Mouse (Mus musculus): ENCODE data around the gene Sub1. TPM values are rescaled to one million over a fixed set of nuclear protein-coding genes. Genes with fewer than 3 reads are reported as not detected.

The Sub1 gene
- total and polyA plus RNA-seq, 3 experiments = 553 to 2,677 (median 1,927) TPM

- no peaks in the 10 kb centered on the region for H3K27me3 ChIP-seq (replicated peaks)
- H3K4me2 ChIP-seq (ENCODE audit: insufficient read depth, low read depth, poor library complexity, severe bottlenecking) = no peak overlapping the region
- TF ChIP-seq ZKSCAN1 (IDR thresholded peaks at IDR 0.05; ENCODE audit: borderline replicate concordance, low read depth, low read length) (no peak), MAFK (IDR thresholded peaks at IDR 0.05; ENCODE audit: insufficient replicate concordance, low read length) (no peak), TBP (conservative IDR thresholded peaks at IDR 0.05; ENCODE audit: low read depth, low read length) (no peak), NRF1 (IDR thresholded peaks at IDR 0.05; ENCODE audit: low read depth, low read length) (no peak), RAD21 (IDR thresholded peaks at IDR 0.05; ENCODE audit: low read depth, low read length) (no peak), MAZ (IDR thresholded peaks at IDR 0.05; ENCODE audit: low read depth, low read length) (no peak), MXI1 (IDR thresholded peaks at IDR 0.05; ENCODE audit: low read depth, low read length) (no peak)
- no peak overlapping the region for H3K4me3 ChIP-seq (replicated peaks in 1 of 3; ENCODE audit: low read depth in 2 of 3, low read length in 2 of 3, poor library complexity in 1 of 3)
- H3K36me3 ChIP-seq (replicated peaks in 1 of 2; ENCODE audit: control insufficient read depth in 1 of 2, insufficient read depth in 1 of 2, low read length in 1 of 2) = peaks cover 66 to 99% of the 10 kb centered on the region in 2 experiments
- dilution Hi-C loops (cut with MboI; ENCODE audit: extremely low pct_ligation_motif_present, extremely low pct_unique_long_range_greater_than_20kb, low sequenced_read_pairs) = no loop called here
- in situ Hi-C loops (cut with MboI; ENCODE audit: low pct_ligation_motif_present, low pct_unique_long_range_greater_than_20kb, low sequenced_read_pairs) = no loop called here
- H3K27ac ChIP-seq (ENCODE audit: insufficient read depth, low read depth) = no peak overlapping the region
- no peak overlapping the region for H3K9ac ChIP-seq (ENCODE audit: insufficient read depth, low read depth)
- DNase-seq (ENCODE audit: extremely low read depth) = no peak
- H3K4me1 ChIP-seq (ENCODE audit: control insufficient read depth in 1 of 2, insufficient read depth in 2 of 2) = peaks cover 0 to 56% of the 10 kb centered on the region in 2 experiments; a peak in 2 of 4 replicates
- H3K9me3 ChIP-seq (replicated peaks; ENCODE audit: low read length) = no peaks in the 10 kb centered on the region
- H3K79me2 ChIP-seq (replicated peaks; ENCODE audit: control insufficient read depth, extremely low read depth, insufficient read depth, poor library complexity, severe bottlenecking) = peaks cover 20% of the 10 kb centered on the region
Observed at GRCm38 (mm10) chr15:11981501-11981900, 15.3 kb downstream of the Sub1 start.

GRCm38 (mm10) chr15:11978175-11978574 lies 18.6 kb downstream of the Sub1 start:
- H3K36me3 ChIP-seq (replicated peaks in 1 of 2; ENCODE audit: control insufficient read depth in 1 of 2, insufficient read depth in 1 of 2, low read length in 1 of 2) = peaks cover 44 to 92% of the 10 kb centered on the region in 2 experiments
- H3K4me3 ChIP-seq (replicated peaks in 1 of 3; ENCODE audit: low read depth in 2 of 3, low read length in 2 of 3, poor library complexity in 1 of 3) = no peak overlapping the region
- H3K27me3 ChIP-seq (replicated peaks) = no peaks in the 10 kb centered on the region
- in situ Hi-C loops (cut with MboI; ENCODE audit: low pct_ligation_motif_present, low pct_unique_long_range_greater_than_20kb, low sequenced_read_pairs) = loop anchor here (5.0 to 10.0 kb wide), 2 partner anchors 104 to 287 kb away; no protein-coding TSS in a partner anchor
- no peaks in the 10 kb centered on the region for H3K79me2 ChIP-seq (replicated peaks; ENCODE audit: control insufficient read depth, extremely low read depth, insufficient read depth, poor library complexity, severe bottlenecking)
- H3K9ac ChIP-seq (ENCODE audit: insufficient read depth, low read depth) = no peak overlapping the region
- no peak for DNase-seq (ENCODE audit: extremely low read depth)
- TF ChIP-seq MYC (IDR thresholded peaks at IDR 0.05; ENCODE audit: low read depth, low read length) (no peak), POLR2AphosphoS2 (IDR thresholded peaks at IDR 0.05; ENCODE audit: low read depth, low read length) (no peak), ETS1 (conservative IDR thresholded peaks at IDR 0.05; ENCODE audit: low read depth, low read length) (no peak), MEF2A (IDR thresholded peaks at IDR 0.05; ENCODE audit: borderline replicate concordance, low read depth, low read length) (no peak), USF2 (conservative IDR thresholded peaks at IDR 0.05; ENCODE audit: low read depth, low read length) (no peak), ZKSCAN1 (IDR thresholded peaks at IDR 0.05; ENCODE audit: borderline replicate concordance, low read depth, low read length) (no peak)
- H3K4me1 ChIP-seq (ENCODE audit: control insufficient read depth in 1 of 2, insufficient read depth in 2 of 2) = peaks cover 0 to 30% of the 10 kb centered on the region in 2 experiments; a peak in 2 of 4 replicates
- dilution Hi-C loops (cut with MboI; ENCODE audit: extremely low pct_ligation_motif_present, extremely low pct_unique_long_range_greater_than_20kb, low sequenced_read_pairs) = no loop called here
- no peak overlapping the region for H3K4me2 ChIP-seq (ENCODE audit: insufficient read depth, low read depth, poor library complexity, severe bottlenecking)
- H3K27ac ChIP-seq (ENCODE audit: insufficient read depth, low read depth) = no peak overlapping the region
- peaks cover 2% of the 10 kb centered on the region for H3K9me3 ChIP-seq (replicated peaks; ENCODE audit: low read length)

GRCm38 (mm10) chr15:11977071-11977470 lies 19.7 kb downstream of the Sub1 start:
- no peak for TF ChIP-seq MEF2A (IDR thresholded peaks at IDR 0.05; ENCODE audit: borderline replicate concordance, low read depth, low read length)
- no peak for TF ChIP-seq JUN (IDR thresholded peaks at IDR 0.05; ENCODE audit: insufficient read depth, low read depth, low read length)
- no peak for TF ChIP-seq ZKSCAN1 (IDR thresholded peaks at IDR 0.05; ENCODE audit: borderline replicate concordance, low read depth, low read length)
- no peak for TF ChIP-seq CHD1 (IDR thresholded peaks at IDR 0.05; ENCODE audit: low read depth, low read length)
- no peak for TF ChIP-seq ZC3H11A (IDR thresholded peaks at IDR 0.05; ENCODE audit: low read depth, low read length)
- no peak for TF ChIP-seq CTCF (conservative IDR thresholded peaks at IDR 0.05 in 1 of 2, IDR thresholded peaks at IDR 0.05 in 1 of 2; ENCODE audit: low read depth in 2 of 2, low read length in 2 of 2)
- no peak for TF ChIP-seq NRF1 (IDR thresholded peaks at IDR 0.05; ENCODE audit: low read depth, low read length)
- Histone ChIP-seq H3K4me2 (ENCODE audit: insufficient read depth, low read depth, poor library complexity, severe bottlenecking) (no peak overlapping the region), H3K79me2 (replicated peaks; ENCODE audit: control insufficient read depth, extremely low read depth, insufficient read depth, poor library complexity, severe bottlenecking) (no peaks in the 10 kb centered on the region), H3K4me3 (replicated peaks in 1 of 3; ENCODE audit: low read depth in 2 of 3, low read length in 2 of 3, poor library complexity in 1 of 3) (no peak overlapping the region), H3K27me3 (replicated peaks) (no peaks in the 10 kb centered on the region), H3K27ac (ENCODE audit: insufficient read depth, low read depth) (no peak overlapping the region), H3K36me3 (replicated peaks in 1 of 2; ENCODE audit: control insufficient read depth in 1 of 2, insufficient read depth in 1 of 2, low read length in 1 of 2) (peaks cover 38 to 83% of the 10 kb centered on the region in 2 experiments), H3K9ac (ENCODE audit: insufficient read depth, low read depth) (no peak overlapping the region), H3K4me1 (ENCODE audit: control insufficient read depth in 1 of 2, insufficient read depth in 2 of 2) (peaks cover 0 to 25% of the 10 kb centered on the region in 2 experiments; a peak in 2 of 4 replicates), H3K9me3 (replicated peaks; ENCODE audit: low read length) (peaks cover 2% of the 10 kb centered on the region)
- no peak for DNase-seq (ENCODE audit: extremely low read depth)
- dilution Hi-C loops (cut with MboI; ENCODE audit: extremely low pct_ligation_motif_present, extremely low pct_unique_long_range_greater_than_20kb, low sequenced_read_pairs) = no loop called here
- in situ Hi-C loops (cut with MboI; ENCODE audit: low pct_ligation_motif_present, low pct_unique_long_range_greater_than_20kb, low sequenced_read_pairs) = loop anchor here (5.0 to 10.0 kb wide), 2 partner anchors 105 to 288 kb away; no protein-coding TSS in a partner anchor
